Mouse (Mus musculus): ENCODE measurements around the gene Plxna2.

Gene Plxna2

GRCm38 (mm10) chr1:194706566-194706965 is 88.5 kb downstream of the Plxna2 start:
- no peak for DNase-seq (ENCODE audit: low read depth)

GRCm38 (mm10) chr1:194712373-194712772 is 94.4 kb downstream of the Plxna2 start:
- DNase-seq (ENCODE audit: low read depth): no peak

GRCm38 (mm10) chr1:194714138-194715031 is 96.4 kb downstream of the Plxna2 start:
- DNase-seq (ENCODE audit: low read depth): no peak

GRCm38 (mm10) chr1:194717451-194717874 is 99.4 kb downstream of the Plxna2 start:
- no peak for DNase-seq (ENCODE audit: low read depth)

- DNase-seq (ENCODE audit: low read depth): no peak
Measured at GRCm38 (mm10) chr1:194720406-194720805, 102.4 kb downstream of the Plxna2 start.

GRCm38 (mm10) chr1:194721260-194721659 is 103.2 kb downstream of the Plxna2 start:
- no peak for DNase-seq (ENCODE audit: low read depth)

GRCm38 (mm10) chr1:194722329-194722728 is 104.3 kb downstream of the Plxna2 start:
- peak; percentile 26 for DNase-seq (ENCODE audit: low read depth)

- peak; percentile 8 for DNase-seq (ENCODE audit: low read depth)
Measured at GRCm38 (mm10) chr1:194734836-194735235, 116.8 kb downstream of the Plxna2 start.

GRCm38 (mm10) chr1:194739894-194740293 is 121.9 kb downstream of the Plxna2 start:
- no peak for DNase-seq (ENCODE audit: low read depth)

- no peak for DNase-seq (ENCODE audit: low read depth)
Measured at GRCm38 (mm10) chr1:194742901-194743422, 124.9 kb downstream of the Plxna2 start.

GRCm38 (mm10) chr1:194745177-194745934 is 127.3 kb downstream of the Plxna2 start:
- DNase-seq (ENCODE audit: low read depth): no peak

GRCm38 (mm10) chr1:194746332-194747249 is 128.6 kb downstream of the Plxna2 start:
- DNase-seq (ENCODE audit: low read depth): no peak

- DNase-seq (ENCODE audit: low read depth): no peak
Measured at GRCm38 (mm10) chr1:194747258-194747657, 129.2 kb downstream of the Plxna2 start.

- DNase-seq (ENCODE audit: low read depth): peak; percentile 53
Measured at GRCm38 (mm10) chr1:194753168-194753567, 135.2 kb downstream of the Plxna2 start.

GRCm38 (mm10) chr1:194756001-194756400 is 138.0 kb downstream of the Plxna2 start:
- DNase-seq (ENCODE audit: low read depth): no peak

- no peak for DNase-seq (ENCODE audit: low read depth)
Measured at GRCm38 (mm10) chr1:194756409-194756808, 138.4 kb downstream of the Plxna2 start.

- DNase-seq (ENCODE audit: low read depth): no peak
Measured at GRCm38 (mm10) chr1:194756863-194757262, 138.8 kb downstream of the Plxna2 start.

- peak; percentile 56 for DNase-seq (ENCODE audit: low read depth)
Measured at GRCm38 (mm10) chr1:194761432-194762212, 143.6 kb downstream of the Plxna2 start.

- no peak for DNase-seq (ENCODE audit: low read depth)
Measured at GRCm38 (mm10) chr1:194762896-194763295, 144.9 kb downstream of the Plxna2 start.

GRCm38 (mm10) chr1:194764951-194765350 is 146.9 kb downstream of the Plxna2 start:
- no peak for DNase-seq (ENCODE audit: low read depth)

GRCm38 (mm10) chr1:194768799-194769198 is 150.8 kb downstream of the Plxna2 start:
- no peak for DNase-seq (ENCODE audit: low read depth)
